Mouse (Mus musculus): ENCODE measurements around the gene Gm13279. TPM values are rescaled to one million over a fixed set of nuclear protein-coding genes. Genes with fewer than 3 reads are reported as not detected.

The Gm13279 gene
- not detected for polyA plus RNA-seq (2014; fragmentation: Illumina TruSeq; extraction: RNeasy Lipid Tissue Mini Kit (QIAGEN cat#74804))

GRCm38 (mm10) chr4:88797097-88797496 is at the start of gene Gm13279:
Gene Gm13279, plus strand, starts transcription at chr4:88797397.

GRCm38 (mm10) chr4:88754818-88755340 is 42.3 kb upstream of the Gm13279 start, which contains the start of gene Gm13271:
Gene Gm13271, plus strand, starts transcription at chr4:88754868.

GRCm38 (mm10) chr4:88759610-88760268 is 37.5 kb upstream of the Gm13279 start, which contains the start of gene Gm13283:
Gene Gm13283, plus strand, starts transcription at chr4:88760119.

GRCm38 (mm10) chr4:88773534-88773933 is 23.7 kb upstream of the Gm13279 start, which contains the start of gene Gm13290:
Gene Gm13290, plus strand, starts transcription at chr4:88773834.

GRCm38 (mm10) chr4:88776622-88777021 is 20.6 kb upstream of the Gm13279 start, which contains the start of gene Gm13289:
Gene Gm13289, plus strand, starts transcription at chr4:88776922.

GRCm38 (mm10) chr4:88779550-88779949 is 17.6 kb upstream of the Gm13279 start, which contains the start of gene Gm13272:
Gene Gm13272, plus strand, starts transcription at chr4:88779850.

GRCm38 (mm10) chr4:88781831-88782230 is 15.4 kb upstream of the Gm13279 start, which contains the start of gene Ifnz:
Gene Ifnz, plus strand, starts transcription at chr4:88782131.

GRCm38 (mm10) chr4:88785409-88785808 is 11.8 kb upstream of the Gm13279 start, which contains the start of gene Gm13276:
Gene Gm13276, plus strand, starts transcription at chr4:88785709.

GRCm38 (mm10) chr4:88788402-88788801 is 8.8 kb upstream of the Gm13279 start, which contains the start of gene Gm13277:
Gene Gm13277, plus strand, starts transcription at chr4:88788632.

GRCm38 (mm10) chr4:88791250-88791649 is 5.9 kb upstream of the Gm13279 start, which contains the start of gene Gm13278:
Gene Gm13278, plus strand, starts transcription at chr4:88791550.

GRCm38 (mm10) chr4:88793936-88794675 is 3.1 kb upstream of the Gm13279 start, which contains the start of gene Gm13275:
Gene Gm13275, plus strand, starts transcription at chr4:88794487.

GRCm38 (mm10) chr4:88799365-88799764 is 2.2 kb downstream of the Gm13279 start, which contains the start of gene Gm13285:
Gene Gm13285, plus strand, starts transcription at chr4:88799665.

GRCm38 (mm10) chr4:88802954-88803353 is 5.8 kb downstream of the Gm13279 start, which contains the start of gene Gm13287:
Gene Gm13287, plus strand, starts transcription at chr4:88803254.

GRCm38 (mm10) chr4:88805231-88805630 is 8.0 kb downstream of the Gm13279 start, which contains the start of gene Gm13288:
Gene Gm13288, plus strand, starts transcription at chr4:88805531.

GRCm38 (mm10) chr4:88815928-88816327 is 18.7 kb downstream of the Gm13279 start, which contains the start of gene Ifna7:
Gene Ifna7, plus strand, starts transcription at chr4:88816228.

GRCm38 (mm10) chr4:88819659-88820058 is 22.5 kb downstream of the Gm13279 start, which contains the start of gene Ifna11:
Gene Ifna11, plus strand, starts transcription at chr4:88819959.

GRCm38 (mm10) chr4:88827116-88827515 is 29.9 kb downstream of the Gm13279 start, which contains the start of gene Ifna6:
Gene Ifna6, plus strand, starts transcription at chr4:88827416.

GRCm38 (mm10) chr4:88835225-88835624 is 38.0 kb downstream of the Gm13279 start, which contains the start of gene Ifna5:
Gene Ifna5, plus strand, starts transcription at chr4:88835525.

GRCm38 (mm10) chr4:88841438-88841911 is 44.3 kb downstream of the Gm13279 start, which contains the start of gene Ifna4:
Gene Ifna4, plus strand, starts transcription at chr4:88841861.

